Mouse (Mus musculus) forebrain, embryonic 15.5 days (tissue): Measurements from ENCODE around the gene Gemin7. TPM values are rescaled to one million over a fixed set of nuclear protein-coding genes. Genes with fewer than 3 reads are reported as not detected.
A peak's percentile ranks its signal among the peaks of the same experiment; 100 is the strongest.

Experiments
- ATAC-seq: fragments of 200-750 bp; cut with Nextera tagmentation; replicated peaks from 2 replicates; pipeline ENCODE4 v1.8.0; 2017; ENCODE audit warnings: mild to moderate bottlenecking, moderate TSS enrichment, moderate library complexity
- H3K27ac ChIP-seq: fragments of 300-500 bp; sonication (generic); replicated peaks from 2 replicates; pipeline ENCODE4 v1.5.1; 2015; ENCODE audit warnings: mild to moderate bottlenecking, inconsistent platforms
- H3K27me3 ChIP-seq: fragments of 300-500 bp; sonication (generic); 2 replicates; pipeline ENCODE4 v1.6.1; 2015; ENCODE audit warnings: inconsistent platforms
- H3K36me3 ChIP-seq: fragments of 300-500 bp; sonication (generic); 2 replicates; pipeline ENCODE4 v1.6.1; 2015; ENCODE audit warnings: mild to moderate bottlenecking, inconsistent platforms
- H3K4me1 ChIP-seq: fragments of 300-500 bp; sonication (generic); 2 replicates; pipeline ENCODE4 v1.6.1; 2015; ENCODE audit warnings: inconsistent platforms
- H3K4me2 ChIP-seq: fragments of 300-500 bp; sonication (generic); replicated peaks from 2 replicates; pipeline ENCODE4 v1.6.1; 2015; ENCODE audit warnings: mild to moderate bottlenecking, inconsistent platforms
- H3K4me3 ChIP-seq: fragments of 300-500 bp; sonication (generic); 2 replicates; pipeline ENCODE4 v1.5.1; 2015; ENCODE audit warnings: mild to moderate bottlenecking, inconsistent platforms
- H3K9ac ChIP-seq: fragments of 300-500 bp; sonication (generic); replicated peaks from 2 replicates; pipeline ENCODE4 v1.6.1; 2015; ENCODE audit warnings: mild to moderate bottlenecking, inconsistent platforms
- H3K9me3 ChIP-seq: fragments of 300-500 bp; sonication (generic); 2 replicates; pipeline ENCODE4 v1.6.1; 2016; ENCODE audit warnings: inconsistent platforms
- WGBS: fragments of 180-500 bp; shearing (Covaris S2); methylation state at CpG from one replicate; pipeline ENCODE4 v1.1.7; 2015; ENCODE audit warnings: mixed read lengths; 5-methylcytosine and 5-hydroxymethylcytosine counted together
- polyA plus RNA-seq: library from polyadenylated mRNA; unstranded; fragments of >200 nt; fragmentation: Nextera tagmentation; extraction: Ambion mirVana; gene quantifications from 2 replicates; pipeline ENCODE4 v1.2.1, GENCODE M21; 2015

Gene Gemin7
- polyA plus RNA-seq, 1 experiment from 2014 or later: 124 TPM

DNA sequence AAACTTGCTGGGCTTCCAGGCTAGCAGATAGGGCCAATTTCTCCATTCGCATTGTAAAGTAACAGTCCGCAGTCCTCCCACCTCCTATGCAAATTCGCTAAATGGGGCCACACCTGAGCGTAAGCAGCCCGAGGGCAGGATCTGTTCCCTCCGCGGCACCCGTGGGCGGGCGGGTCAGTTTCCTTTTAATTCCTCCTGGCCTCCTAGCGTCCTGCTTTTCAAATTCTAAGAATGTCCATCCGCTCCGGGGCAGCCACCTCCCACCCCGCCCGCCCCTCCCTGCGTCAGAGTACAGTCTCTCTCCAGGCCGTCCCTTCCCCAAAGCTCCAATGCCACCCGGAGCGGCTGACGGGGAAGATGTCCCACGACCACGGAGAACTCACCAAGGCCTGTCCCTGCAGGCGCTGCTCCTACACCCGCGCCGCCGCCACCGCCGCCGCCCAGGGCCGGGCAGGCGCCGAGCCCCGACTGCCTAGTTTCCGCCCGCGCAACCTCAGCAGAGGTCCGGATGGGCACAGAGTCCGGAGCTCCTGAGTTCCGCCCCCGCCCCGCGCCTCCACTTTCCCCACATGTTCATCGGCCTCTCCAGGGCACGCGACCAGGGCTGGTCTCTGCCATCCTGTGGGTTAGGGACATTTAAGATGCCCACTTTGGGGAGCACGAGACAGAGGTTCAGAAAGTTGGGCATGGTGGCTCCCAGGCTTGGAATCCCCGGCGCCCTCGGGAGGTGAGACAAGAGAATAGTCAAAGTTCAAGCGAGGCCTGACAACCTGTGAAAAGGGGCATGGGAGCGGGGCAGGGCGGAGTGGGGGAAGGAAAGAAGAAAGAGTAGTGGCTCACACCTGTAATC lies 4.2 kb downstream of the Gemin7 start:
- peak; percentile 88 for ATAC-seq
- Histone ChIP-seq H3K27me3 (peaks cover 29% of the 10 kb centered on the region), H3K4me3 (peak overlapping the region; percentile 73), H3K4me2 (peak overlapping the region; percentile 96), H3K27ac (peak overlapping the region; percentile 50), H3K9ac (peak overlapping the region; percentile 73), H3K36me3 (peaks cover 7% of the 10 kb centered on the region), H3K4me1 (peaks cover 32% of the 10 kb centered on the region), H3K9me3 (no peaks in the 10 kb centered on the region)
- under 1% methylated on average over 53 of the region's 53 CpGs for WGBS

DNA sequence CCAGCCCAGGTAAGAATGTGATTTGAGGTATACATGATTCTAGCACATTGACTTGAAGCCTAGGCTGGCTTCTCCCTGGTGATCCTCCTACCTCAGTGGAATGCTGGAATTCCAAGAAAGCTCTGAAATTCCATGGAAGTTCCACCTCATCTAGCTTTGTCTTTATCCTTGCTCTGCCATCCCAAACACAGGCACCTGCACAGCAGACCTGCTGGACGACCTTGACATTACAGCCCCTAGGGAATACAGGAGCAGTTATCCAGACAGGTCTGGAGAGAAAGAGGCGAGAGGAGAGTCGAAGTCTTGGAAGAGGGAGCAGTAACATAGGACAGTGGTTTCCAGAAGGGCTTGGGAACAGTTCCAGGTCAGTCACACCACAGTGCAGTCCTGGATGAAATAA lies 7.7 kb downstream of the Gemin7 start:
- Histone ChIP-seq H3K27me3 (no peaks in the 10 kb centered on the region), H3K4me1 (peaks cover 23% of the 10 kb centered on the region), H3K4me3 (no peak overlapping the region), H3K36me3 (peaks cover 19% of the 10 kb centered on the region), H3K9ac (no peak overlapping the region), H3K27ac (no peak overlapping the region), H3K9me3 (no peaks in the 10 kb centered on the region), H3K4me2 (no peak overlapping the region)
- 92% methylated on average over 3 of the region's 3 CpGs for WGBS
- ATAC-seq: no peak

DNA sequence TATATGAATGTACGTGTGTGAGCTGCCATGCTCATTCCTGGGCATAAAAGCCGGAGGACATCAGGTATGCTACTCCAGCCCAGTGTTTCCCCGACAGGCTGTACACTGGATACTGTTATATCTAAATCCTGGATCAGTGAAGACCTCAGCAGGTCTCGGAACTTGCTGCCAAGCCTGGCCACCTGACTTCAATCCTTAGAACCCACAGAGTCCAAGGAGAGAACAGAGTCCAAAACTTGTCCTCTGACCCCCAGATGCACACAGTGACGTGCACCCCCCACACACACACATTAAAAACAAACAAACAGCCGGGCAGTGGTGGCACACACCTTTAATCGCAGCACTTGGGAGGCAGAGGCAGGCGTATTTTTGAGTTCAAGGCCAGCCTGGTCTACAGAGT lies 10.0 kb downstream of the Gemin7 start:
- Histone ChIP-seq H3K4me2 (no peak overlapping the region), H3K27ac (no peak overlapping the region), H3K27me3 (no peaks in the 10 kb centered on the region), H3K9ac (no peak overlapping the region), H3K36me3 (peaks cover 27% of the 10 kb centered on the region), H3K9me3 (no peaks in the 10 kb centered on the region), H3K4me1 (peaks cover 21% of the 10 kb centered on the region), H3K4me3 (no peak overlapping the region)
- ATAC-seq: no peak
- WGBS: 92% methylated on average over 8 of the region's 8 CpGs

DNA sequence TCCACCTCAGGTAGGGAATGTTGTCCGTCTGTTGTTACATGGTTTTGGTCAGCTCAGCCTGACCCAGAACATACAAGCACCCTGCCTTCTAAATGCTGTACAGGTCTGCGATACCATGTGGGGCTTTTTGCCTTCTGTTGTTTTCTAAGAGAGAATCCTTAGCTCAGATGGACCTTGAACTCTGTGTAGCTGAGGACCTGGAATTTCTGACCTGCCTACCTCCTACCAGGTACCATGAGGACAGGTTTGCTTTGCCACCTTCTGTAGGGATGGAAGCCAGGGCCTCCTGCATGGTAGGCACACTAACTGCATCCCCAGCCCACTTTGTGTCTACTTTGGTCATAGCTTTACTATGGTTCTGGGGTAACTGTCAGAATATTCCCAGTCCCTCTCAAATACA lies 11.6 kb downstream of the Gemin7 start:
- Histone ChIP-seq H3K9ac (no peak overlapping the region), H3K27ac (no peak overlapping the region), H3K4me2 (no peak overlapping the region), H3K36me3 (peaks cover 27% of the 10 kb centered on the region), H3K27me3 (no peaks in the 10 kb centered on the region), H3K9me3 (no peaks in the 10 kb centered on the region), H3K4me1 (peaks cover 16% of the 10 kb centered on the region), H3K4me3 (no peak overlapping the region)
- no peak for ATAC-seq
- 94% methylated on average over 2 of the region's 2 CpGs for WGBS

DNA sequence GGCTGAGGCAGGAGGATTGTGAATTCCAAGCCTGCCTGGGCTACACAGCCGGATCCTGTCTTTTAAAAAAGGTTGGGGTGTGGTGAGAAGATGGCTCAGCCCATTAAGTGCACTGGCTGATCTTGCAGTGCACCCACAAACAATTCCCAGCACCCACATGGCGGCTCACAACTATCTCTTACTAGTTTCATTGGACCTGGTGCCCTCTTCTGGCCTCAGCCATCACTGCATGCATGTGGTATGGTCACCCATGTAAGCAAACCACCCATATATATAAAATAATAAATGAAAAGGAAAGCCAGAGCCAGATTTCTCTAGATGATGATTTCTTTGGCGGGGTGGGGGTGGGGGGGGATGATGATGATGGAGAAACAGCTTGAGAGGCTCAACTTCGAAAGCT lies 12.9 kb downstream of the Gemin7 start:
- Histone ChIP-seq H3K36me3 (peaks cover 25% of the 10 kb centered on the region), H3K4me1 (peaks cover 30% of the 10 kb centered on the region), H3K27me3 (no peaks in the 10 kb centered on the region), H3K4me3 (no peak overlapping the region), H3K9me3 (no peaks in the 10 kb centered on the region), H3K27ac (no peak overlapping the region), H3K9ac (no peak overlapping the region), H3K4me2 (no peak overlapping the region)
- ATAC-seq: no peak
- WGBS: 95% methylated on average over 4 of the region's 4 CpGs

DNA sequence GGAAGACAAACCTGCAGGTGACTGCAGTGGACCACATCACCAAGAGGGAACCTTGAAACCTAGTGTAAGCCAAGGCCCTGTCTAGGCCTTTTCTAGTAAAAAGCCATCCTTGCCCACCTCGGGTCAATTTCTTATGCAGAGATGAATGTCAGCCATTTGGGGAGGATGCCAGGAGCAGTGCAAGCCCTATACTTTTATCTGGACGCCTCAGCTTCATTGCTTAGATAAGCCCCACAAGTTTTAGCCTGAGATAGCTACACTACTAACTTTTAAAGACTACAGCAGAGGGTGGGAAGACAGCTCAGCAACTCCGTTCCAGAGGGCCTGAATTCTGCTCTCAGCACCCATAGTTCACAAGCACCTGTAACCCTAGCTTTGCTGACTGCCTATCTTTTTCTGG lies 13.5 kb downstream of the Gemin7 start:
- no peaks in the 10 kb centered on the region for H3K9me3 ChIP-seq
- no peak overlapping the region for H3K9ac ChIP-seq
- H3K27ac ChIP-seq: no peak overlapping the region
- H3K4me3 ChIP-seq: no peak overlapping the region
- no peak for ATAC-seq
- WGBS: 88% methylated on average over 3 of the region's 3 CpGs
- peaks cover 23% of the 10 kb centered on the region for H3K36me3 ChIP-seq
- H3K4me2 ChIP-seq: no peak overlapping the region
- peaks cover 35% of the 10 kb centered on the region for H3K4me1 ChIP-seq
- no peaks in the 10 kb centered on the region for H3K27me3 ChIP-seq

DNA sequence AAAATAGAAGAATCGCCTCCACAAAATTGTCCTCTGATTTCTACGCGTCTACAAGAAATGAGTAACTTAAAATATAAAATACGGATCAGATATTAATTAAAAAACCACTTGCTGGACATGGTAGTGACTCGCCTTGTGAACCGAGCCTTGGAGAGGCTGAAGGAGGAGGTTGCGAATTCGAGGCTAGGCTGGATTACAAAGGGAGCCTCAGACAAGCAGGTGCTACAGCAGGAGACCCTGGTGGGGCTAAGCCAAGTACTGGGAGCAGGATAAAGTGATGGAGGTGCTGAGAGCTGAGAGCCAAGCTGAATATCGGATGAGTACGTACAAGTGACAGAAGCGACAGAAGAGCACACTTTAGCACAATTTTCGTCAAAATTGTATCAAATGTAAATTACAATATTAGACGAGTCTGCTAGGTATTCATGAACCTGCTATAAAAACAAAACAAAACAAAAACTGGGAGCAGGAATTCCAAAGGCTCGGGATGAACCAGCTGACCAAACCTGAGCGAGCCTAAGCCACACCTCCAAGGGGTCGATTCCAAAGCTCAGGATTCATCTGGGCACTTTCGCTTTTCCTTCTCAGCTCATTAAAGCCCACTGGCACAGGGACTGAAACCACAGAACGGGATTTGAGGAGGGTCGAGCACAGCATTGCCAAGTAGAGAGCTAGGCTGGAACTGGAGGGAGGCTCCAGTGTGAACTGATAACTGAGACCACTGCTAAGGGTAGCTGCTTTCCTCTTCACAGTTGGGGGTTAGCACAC lies 14.6 kb downstream of the Gemin7 start, which contains the start of gene Ppp1r37:
Ppp1r37 (minus strand) TSS at position 434 of the 768 bp plus-strand sequence.
- Histone ChIP-seq H3K27me3 (no peaks in the 10 kb centered on the region), H3K4me3 (peak within 1 kb of the TSS; percentile 77), H3K9ac (peak within 1 kb of the TSS; percentile 91), H3K9me3 (no peaks in the 10 kb centered on the region), H3K27ac (peak within 1 kb of the TSS; percentile 96), H3K4me2 (peak within 1 kb of the TSS; percentile 95), H3K36me3 (peaks cover 20% of the 10 kb centered on the region), H3K4me1 (peaks cover 46% of the 10 kb centered on the region)
- WGBS: 2% methylated on average over 19 of the region's 19 CpGs
- ATAC-seq: peak; percentile 47

DNA sequence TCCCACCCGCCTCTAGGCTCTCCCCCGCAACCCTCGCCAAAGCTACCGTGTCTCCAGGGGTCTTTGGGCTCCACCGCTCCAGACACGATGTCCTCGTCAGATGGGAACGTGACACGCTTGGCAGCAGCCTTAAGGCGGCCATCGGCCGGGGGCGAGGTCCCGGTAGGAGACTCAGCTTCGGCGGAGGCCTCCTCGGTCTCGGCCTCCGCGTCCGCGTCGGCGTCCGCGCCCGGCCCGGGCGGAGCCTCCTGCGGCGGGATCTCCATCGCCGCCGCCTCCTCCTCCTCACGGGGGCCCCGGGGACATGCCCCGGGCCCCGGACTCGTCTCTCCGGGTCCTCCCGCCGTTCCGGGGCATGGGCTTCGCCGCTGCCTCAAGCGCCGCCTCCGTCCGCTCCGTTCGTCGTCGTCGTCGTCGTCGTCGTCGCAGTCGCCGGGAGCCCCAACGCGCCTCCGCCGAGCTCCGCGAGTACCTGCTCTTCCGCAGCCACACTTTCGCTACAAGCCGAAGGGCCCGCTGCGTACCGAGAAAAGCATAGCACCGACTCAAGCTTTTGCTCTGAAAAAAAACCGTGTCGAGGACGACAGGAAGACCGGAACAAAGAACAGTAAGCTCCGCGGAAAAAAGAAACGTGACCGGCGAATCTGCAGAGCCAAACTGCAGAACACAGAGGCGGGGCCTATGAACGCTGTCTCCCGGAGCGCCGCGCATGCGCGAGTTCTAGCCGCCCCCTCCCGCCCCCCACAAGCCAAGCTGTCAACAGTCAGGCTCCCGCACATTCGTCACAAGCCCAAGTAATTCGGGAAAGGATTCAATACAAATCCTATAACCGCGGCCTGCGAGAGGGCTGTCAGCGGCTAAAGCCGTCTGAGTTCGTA lies 15.4 kb downstream of the Gemin7 start:
- H3K4me1 ChIP-seq: peaks cover 54% of the 10 kb centered on the region
- H3K27ac ChIP-seq: peak overlapping the region; percentile 96
- no peaks in the 10 kb centered on the region for H3K9me3 ChIP-seq
- peak overlapping the region; percentile 91 for H3K9ac ChIP-seq
- peak overlapping the region; percentile 95 for H3K4me2 ChIP-seq
- H3K27me3 ChIP-seq: no peaks in the 10 kb centered on the region
- H3K4me3 ChIP-seq: peak overlapping the region; percentile 77
- under 1% methylated on average over 102 of the region's 102 CpGs for WGBS
- ATAC-seq: peak; percentile 90
- peaks cover 19% of the 10 kb centered on the region for H3K36me3 ChIP-seq

DNA sequence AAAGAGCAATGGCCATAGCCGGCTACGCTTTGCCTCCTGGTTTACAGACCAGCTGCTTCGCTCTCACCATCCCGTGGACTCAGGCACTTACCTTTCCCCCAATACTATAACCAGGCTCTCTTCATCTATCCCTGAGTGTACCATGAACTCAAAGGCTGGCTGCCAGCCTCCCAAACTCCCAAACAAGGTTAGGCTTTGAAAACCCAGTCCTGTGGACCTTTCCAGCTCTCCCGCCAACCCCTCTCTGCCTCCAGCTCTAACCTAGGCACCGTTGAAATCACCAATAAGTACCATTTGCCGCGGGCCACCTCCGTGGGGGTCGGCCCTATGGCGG lies 16.0 kb downstream of the Gemin7 start:
- Histone ChIP-seq H3K27me3 (no peaks in the 10 kb centered on the region), H3K4me3 (peak overlapping the region; percentile 77), H3K27ac (peak overlapping the region; percentile 96; the same call in 1 of the 2 replicates), H3K36me3 (peaks cover 18% of the 10 kb centered on the region), H3K9me3 (no peaks in the 10 kb centered on the region), H3K4me1 (peaks cover 55% of the 10 kb centered on the region), H3K4me2 (peak overlapping the region; percentile 95), H3K9ac (peak overlapping the region; percentile 91)
- no peak for ATAC-seq
- WGBS: 1% methylated on average over 11 of the region's 11 CpGs

DNA sequence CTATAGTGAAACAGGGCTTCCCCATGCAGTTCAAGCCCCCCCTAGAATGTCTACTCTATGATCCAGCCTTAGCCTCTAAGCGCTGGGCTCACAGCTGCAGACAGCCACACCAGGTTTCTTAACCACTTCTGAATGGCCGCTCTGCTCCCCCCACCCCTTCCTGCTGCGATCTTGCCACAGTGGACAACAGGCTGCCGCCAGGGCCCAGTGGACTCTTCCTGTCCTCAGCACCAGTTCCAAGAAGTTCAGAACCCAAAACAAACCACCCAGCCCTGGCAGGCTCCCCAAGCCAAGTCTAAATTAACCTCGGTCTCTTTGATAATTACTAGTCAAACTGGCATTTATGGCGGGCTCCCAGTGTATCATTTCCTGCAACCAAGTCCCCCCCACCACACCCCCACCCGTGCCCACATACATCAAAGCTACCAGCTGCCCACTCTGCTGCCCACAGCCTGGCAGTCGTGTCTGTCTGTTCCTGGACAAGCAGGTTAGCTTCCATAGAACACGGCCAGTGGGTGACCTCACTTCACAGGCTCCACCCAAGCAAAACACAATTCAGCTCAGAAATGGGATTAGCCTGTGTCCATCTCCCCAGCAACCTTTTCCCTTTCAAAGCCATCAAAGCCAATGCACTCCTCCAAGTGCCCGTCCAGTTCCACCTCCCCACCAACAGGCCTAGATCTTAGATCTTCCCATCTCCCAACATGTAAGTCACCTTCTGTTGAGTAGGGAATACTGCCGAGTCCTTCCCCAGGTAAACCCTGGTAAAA lies 16.7 kb downstream of the Gemin7 start:
- 25% methylated on average over 11 of the region's 11 CpGs for WGBS
- Histone ChIP-seq H3K27ac (no peak overlapping the region), H3K4me1 (peaks cover 55% of the 10 kb centered on the region)

DNA sequence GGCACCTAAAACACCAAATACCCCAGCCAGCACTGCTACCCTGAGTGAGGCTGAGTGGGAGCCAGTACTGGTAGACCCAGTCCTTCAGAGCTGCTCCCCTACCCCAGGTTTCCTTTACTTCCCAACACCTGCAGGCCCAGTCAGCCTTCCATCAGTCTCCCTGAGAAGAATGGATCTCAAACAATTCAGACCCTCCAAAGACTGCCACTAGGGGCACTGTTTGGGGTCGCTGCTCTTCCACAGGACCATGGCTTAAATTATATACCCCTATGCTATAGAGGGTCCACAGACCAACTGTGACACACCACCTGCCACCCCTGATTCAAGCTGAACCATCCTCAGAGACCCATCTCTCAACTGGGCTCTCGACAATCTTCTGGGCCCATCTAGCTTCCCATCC lies 18.4 kb downstream of the Gemin7 start:
- Histone ChIP-seq H3K4me1 (peaks cover 55% of the 10 kb centered on the region), H3K36me3 (peaks cover 3% of the 10 kb centered on the region; the same call in 1 of the 2 replicates), H3K4me3 (no peak overlapping the region), H3K9ac (no peak overlapping the region), H3K27me3 (no peaks in the 10 kb centered on the region), H3K27ac (no peak overlapping the region), H3K4me2 (0 out of 2 replicates have a peak overlapping the region, but pooled peaks have one; percentile 17), H3K9me3 (no peaks in the 10 kb centered on the region)
- WGBS: 35% methylated on average over 2 of the region's 2 CpGs
- ATAC-seq: no peak

More for the DNA sequence above, 16.7 kb downstream of the Gemin7 start:
- Histone ChIP-seq H3K27me3 (no peaks in the 10 kb centered on the region), H3K4me3 (peak overlapping the region; percentile 77), H3K4me2 (peak overlapping the region; percentile 95), H3K9ac (peak overlapping the region; percentile 91), H3K9me3 (no peaks in the 10 kb centered on the region), H3K36me3 (peaks cover 18% of the 10 kb centered on the region)
- ATAC-seq: no peak
